Mouse (Mus musculus): Measurements from ENCODE around the gene Helt.
"Not testable (repeated sequence)": the region's sequence is repeated elsewhere in the genome, so short reads cannot be mapped to it uniquely, and the experiment has no call there.

Helt gene

DNA sequence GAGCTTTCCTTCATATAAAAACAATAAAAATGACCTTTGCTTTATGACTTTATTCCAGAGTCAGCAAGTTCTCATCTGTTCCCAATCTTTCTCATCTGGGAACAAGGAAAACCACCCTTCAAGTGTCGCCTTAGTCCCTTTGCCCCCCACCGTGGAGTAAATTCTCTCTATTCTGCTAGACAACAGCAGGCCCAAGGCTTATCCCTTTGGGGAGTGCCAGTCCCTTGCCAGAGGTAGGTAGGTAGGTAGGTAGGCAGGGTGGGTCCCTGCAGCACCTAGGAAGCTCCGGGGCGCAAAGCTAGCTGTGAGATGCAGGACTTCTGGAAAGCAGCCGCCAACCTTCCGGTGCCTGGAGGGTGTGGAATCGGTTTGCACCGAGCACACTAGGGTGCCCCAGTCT is 1.5 kb upstream of the Helt start:
- no peak for DNase-seq

DNA sequence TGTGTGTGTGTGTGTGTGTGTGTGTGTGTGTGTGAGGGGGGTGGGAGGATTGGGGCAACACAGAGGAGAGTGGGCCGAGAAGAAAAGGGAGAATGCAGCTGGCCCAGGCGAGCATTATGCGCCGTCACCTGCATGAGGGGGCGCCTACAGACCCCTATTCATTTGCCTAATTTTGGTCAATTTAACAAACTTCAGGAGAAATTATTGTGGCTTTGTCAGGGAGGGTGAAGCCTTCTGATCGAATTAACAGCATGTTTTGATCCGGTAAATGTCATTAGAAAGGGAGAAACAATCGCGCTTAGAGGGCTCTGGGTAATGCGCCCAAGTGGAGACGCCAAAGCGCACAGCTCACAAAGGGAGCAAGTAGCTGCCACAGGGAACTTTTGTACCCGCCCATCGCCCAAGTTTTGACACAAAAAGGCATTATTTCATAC is 647 bp upstream of the Helt start:
- DNase-seq: peak; percentile 49

DNA sequence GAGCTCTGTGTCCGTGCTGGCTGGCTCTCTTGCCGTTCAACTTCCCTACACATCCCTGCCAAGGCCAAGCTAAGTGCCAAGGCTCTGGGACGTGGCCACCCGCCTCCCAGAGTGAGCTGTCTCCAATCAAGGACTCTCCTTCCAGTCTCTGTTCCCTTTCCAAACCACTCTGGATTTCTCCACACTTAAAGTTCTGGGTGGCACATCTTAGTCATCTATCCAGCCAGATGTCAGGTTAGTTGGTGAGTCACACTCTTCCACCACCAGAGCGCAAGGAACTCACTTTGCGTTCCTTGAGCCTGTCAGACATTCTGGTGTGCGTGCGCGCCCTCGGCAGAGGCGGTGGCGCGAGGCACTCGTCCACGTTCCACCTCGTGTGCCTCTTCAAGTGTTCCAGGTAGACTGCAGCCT is 725 bp downstream of the Helt start:
- no peak for DNase-seq

DNA sequence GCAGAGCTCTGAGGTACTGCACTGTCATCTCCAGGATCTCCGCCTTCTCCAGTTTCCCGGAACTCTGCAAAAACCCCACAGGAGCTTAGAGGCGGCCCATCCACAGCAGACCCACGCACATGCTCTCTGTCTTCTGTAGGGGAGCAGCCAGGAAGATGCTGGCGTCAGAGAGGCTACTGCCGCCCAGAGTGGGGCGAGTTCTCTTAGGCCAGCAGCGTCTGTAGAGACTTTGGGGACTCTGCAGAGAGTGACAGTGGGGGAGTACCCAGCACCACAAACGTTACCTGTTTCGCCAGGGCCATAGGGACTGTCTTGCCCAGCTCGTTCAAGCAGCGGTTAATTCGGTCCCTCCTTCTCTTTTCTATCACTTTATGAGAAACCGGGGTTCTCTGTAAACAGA is 1.3 kb downstream of the Helt start:
- DNase-seq: no peak

DNA sequence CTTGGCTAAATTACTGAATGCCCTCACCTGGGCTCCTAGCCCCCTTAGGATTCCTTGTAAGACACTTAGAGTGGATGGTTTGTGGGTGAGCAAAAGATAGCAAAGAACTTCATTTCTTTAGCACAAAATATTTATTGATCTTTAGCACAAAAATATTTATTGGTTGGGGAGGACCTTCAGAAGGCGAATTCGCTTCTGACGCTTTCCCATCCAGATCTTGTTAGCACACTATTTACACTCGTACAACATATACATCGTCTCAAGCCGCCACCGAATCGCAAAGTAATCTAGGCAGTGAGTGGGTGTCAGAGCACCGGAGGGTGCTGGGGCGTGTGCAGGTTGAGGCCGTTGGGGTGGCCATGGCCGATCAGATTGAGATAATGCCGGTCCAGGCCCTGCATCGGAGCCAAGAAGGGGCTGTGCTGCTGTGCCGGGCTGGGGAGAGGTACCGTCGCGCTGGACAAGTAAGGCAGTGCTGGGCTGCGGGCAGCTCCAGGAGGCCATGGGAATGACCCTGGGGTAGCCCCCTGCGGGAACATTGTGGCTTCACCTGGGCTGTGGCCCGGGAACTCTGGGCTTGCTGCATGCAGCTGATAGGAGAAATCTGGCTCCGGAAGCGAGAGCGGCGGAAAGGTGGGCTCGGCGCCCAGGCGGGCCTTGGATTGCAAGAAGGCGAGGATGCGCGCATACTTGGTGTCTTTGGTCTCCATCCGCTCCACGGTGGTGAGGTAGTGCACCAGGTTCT is 2.4 kb downstream of the Helt start:
- DNase-seq: peak; percentile 43

DNA sequence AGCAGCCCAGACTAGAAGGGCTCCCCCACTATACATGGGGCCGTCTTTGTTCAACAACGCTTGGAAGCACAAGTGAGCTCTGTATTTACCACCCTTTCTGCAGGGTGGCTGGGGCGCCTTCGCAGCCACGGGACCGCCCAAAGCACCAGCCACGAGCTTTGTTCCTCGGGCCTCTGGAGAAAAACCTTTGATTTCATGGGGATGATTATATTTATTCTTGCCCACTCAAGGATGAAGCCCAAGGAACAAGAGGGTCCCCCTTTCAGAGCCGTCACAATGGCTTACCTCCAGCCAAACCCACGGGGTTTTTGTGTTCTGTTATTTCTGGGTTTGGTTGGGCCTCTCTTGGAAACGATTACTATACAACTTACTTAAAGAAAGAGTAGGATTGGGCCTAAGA is 5.2 kb downstream of the Helt start:
- DNase-seq: peak; percentile 34

DNA sequence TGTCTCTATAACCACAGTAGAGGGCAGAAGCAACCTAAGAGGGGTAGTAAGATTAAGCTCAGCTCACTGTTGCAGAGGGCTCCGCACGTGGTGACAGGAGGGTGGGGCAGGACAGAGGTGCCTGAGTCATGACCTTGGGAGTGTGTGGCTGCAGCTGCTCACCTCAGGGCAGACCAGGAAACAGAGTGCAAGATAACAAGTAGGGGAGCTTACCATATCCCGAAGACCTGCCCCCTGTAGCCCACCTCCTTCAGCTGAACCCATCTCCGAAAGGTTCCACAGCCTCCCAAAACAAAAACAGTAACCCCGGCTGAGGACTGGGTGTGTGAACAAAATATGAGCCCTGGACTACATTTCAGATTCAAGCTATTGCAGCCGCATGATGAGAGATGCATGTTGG is 6.5 kb downstream of the Helt start:
- DNase-seq: no peak

DNA sequence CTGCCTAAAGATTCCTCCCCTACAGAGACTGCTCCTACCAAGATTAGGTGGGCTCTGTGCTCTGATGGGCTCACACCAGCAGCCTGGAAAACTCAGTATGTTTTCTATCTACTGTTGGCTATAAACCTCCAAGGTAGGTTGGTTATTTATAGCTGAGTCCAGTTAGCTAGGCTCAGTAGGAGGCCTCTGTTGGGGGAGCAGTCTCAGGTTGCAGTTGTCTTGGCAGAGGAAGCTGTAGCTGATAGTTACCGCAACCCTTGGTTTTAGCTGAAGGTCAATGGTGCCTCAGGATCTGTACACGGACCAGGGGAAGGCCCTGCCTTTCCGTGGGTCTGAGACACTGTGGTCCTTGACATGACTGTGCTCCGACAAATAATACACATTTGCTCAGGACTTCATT is 8.5 kb downstream of the Helt start:
- DNase-seq: no peak

DNA sequence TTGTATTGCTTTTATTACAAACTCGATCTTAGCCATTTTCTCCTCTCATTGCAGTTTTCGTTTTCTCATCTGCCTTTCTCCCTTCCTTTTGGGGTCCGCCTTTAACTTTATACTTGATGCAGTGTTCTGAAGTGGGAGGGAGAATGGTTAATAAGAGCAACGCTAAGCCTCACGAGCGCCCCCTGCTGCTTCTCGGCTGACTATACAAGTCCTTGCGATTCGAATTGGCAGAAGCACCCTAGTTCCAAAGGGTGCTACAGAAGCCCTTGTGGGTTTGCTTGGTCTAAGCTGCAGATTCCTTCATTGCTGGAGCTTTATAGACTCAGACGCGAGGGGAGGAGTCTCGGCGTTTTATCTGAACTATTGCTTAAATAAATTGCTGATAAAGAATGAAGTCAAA is 12.9 kb downstream of the Helt start:
- peak; percentile 84 for DNase-seq

DNA sequence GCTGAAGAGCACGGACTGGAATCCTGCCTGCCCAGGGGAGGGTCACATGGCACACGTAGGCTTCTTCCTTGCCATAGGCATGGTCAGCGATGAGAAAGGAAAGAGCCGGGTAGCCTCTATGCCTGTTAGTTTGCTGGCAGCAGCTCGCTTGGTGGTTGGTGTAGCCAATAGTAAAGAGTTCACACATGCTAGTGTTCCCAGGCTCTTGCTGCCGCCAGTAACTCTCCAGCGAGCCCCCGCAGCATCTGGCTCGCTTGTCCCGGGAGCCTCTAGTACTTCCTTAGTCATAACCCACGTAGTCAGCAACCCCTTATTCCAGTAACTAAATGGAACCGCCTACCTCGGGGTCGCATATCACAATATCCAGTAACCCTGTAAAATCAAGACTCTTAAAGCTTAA is 17.5 kb downstream of the Helt start:
- no peak for DNase-seq

DNA sequence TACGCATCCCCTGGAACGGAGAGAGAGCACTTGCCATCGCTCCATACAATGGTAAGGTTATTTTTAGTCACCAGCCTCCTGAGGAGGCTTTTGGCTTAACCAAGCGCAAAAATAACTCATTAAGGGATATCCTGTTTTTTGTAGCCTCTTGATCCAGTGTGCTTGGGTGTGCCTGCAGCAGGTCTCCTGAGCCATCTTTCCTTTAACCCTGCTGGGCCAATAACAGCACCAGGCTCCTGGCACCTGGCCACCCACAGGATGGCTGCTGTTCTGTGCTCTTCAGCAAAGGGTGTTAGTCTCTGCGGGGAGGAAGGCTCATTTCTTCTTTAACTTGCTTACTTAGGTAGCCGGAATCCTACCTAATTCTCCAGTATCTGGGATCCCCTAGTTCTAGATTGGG is 23.7 kb downstream of the Helt start:
- no peak for DNase-seq

DNA sequence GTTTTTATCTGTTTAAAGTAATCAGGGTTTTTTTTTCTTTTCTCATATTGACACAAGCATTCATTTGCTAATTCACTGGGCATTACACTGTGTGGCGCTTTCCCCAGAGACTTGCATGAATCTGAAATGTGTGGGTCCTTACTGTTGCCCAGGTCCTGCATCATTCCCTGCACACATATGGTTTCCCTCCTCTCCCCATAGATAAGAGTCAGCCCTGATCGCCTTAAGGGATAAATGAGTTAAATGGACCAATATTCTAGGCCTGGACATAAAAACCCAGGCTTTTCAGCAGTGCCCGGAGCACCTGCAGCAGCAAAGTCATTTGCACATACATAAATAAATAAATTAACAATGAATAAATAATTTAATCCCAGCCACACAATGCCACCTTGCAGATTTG is 24.3 kb downstream of the Helt start:
- DNase-seq: no peak

DNA sequence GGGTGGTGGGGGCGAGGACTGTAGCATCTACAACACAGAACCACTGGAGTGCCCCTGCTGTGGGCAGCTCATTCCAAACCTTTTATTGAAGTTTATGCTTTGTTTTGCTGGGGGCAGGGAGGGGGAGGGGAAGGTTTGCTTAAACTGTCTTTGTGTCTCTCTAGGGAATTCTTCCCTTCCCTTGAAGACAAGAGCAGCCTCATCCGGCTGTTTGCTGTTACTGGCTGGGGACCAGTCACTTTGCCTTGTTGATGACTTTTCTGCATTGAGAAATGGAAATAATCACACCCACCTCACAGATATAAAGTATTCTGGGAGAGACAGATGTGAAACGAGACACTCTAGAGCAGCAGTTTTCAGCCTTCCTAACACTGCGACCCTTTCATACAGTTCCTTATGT is 27.7 kb downstream of the Helt start:
- no peak for DNase-seq

DNA sequence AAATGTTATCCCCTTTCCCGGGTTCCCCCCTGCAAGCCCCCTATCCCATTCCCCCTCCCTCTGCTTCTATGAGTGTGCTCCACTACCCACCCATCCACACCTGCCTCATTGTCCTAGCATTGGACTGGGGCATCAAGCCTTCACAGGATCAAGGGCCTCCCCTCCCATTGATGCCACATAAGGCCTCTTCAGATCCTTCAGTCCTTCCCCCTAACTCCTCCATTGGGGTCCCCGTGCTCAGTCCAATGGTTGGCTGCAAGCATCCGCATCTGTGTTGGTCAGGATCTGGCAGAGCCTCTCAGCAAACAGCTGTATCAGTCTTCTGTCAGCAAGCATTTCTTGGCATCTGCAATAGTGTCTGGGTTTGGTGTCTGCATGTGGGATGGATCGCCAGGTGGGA is 30.3 kb downstream of the Helt start:
- not testable (repeated sequence) for DNase-seq

DNA sequence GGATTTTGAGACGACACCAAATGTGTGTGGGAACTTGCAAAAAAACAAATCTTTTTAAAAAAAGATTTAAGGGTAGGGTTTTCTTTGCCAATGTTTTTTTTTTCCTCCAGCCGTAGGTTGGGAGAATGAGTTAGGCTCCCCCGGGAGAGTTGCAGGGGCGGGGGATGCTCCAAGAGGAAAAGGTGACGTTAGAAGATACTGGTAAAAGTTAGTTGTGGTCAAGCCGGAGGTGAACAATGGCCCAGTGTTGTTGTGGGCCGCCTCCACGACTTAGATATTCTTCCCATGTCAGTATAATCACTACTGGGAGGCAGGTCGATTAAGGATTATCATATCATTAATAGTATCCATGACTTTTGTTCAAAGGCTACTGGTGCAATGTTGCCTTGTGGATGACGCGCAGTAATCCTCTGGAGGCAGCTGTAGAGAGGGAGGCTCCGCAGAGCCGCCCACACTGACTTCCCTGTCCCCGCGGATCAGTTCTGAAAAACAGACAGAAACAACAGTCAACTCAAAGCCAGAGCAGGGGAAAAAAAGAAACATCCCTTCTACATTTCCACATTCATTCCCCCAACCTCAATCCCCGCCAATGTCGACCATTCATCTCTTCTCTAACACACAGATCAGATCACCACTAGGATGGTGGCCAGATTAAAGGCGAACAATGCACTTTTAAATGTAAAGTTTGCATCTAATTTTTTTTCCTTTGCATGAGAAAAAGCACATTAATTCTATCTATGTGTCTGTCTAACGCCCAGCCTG is 36.4 kb downstream of the Helt start:
- DNase-seq: no peak

DNA sequence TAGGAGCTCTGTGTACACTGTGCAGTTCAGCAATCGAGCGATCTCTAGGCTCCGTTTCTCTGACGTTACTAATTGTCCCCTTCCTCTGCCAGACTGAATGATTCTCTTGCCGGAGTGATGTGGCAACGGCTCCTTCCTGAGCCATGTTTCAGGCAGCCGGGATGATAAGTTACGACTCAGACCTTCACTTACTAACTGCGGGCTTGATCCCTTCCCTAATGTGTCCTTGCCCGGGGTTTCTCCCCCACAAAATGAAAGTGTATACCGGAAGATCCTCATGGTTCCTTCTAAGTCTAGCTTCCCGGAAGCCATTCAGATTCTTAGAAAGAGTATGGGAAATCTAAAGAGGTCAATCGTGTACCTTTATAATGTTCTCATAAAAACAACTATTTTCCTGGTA is 42.0 kb downstream of the Helt start:
- no peak for DNase-seq

DNA sequence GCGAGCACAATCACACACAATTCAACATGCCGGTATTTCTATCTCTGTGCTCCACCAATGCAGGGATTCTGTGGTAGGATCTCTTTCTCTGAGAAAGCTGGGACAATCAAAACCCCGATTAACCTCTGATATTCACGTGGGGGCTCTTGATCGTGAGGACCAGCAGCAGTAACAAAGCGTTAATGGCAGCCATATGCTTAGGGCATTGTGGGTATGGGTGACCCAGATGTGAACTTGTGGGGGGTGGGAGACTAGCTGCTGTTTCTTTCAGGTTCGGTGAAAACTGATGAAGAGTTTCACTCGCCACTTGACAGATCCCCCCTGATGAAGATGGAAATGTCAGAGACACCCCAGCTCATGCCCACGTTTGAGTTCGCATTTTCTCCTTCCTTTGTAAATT is 42.9 kb downstream of the Helt start:
- peak; percentile 61 for DNase-seq

DNA sequence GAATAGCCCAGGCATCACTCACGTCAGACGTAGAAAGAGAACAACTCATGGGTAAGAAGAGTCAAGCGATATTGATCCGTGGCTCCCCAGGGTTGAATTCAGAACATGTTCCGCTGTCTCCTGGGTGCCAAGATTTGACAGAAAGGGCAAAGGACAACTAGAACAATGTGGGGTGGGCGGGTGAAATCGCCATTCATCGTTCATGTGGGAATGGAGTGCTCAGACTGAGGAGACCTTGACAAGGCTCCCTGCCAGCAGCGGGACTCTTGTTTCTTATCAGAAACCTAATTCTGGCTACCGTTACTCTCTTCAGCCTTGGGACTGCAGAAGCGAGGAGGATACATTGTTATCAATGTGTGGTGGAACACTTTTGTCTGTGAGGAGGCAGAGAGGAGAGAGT is 48.1 kb downstream of the Helt start:
- peak; percentile 48 for DNase-seq

DNA sequence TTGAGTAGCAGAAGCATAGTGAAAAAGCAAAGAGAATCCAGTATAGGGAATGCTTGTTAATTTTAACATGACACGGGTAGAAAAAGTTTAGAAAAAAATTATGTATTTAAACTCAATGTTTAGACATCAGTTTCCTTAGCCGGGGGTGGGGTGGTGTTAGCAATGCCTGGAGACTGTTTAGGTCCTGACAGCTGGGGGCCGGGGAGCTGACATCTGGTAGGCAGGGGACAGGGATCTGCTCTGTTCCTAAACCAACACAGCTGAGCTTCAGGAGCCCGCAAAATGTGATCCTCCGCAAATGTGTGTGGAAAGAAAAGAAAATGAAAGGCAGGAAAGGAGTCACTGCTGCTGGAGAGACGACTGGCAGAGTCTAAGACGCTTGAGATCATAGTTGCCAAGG is 51.5 kb downstream of the Helt start:
- peak; percentile 44 for DNase-seq
